Mouse (Mus musculus) neural tube, embryonic 14.5 days (tissue): Measurements from ENCODE around the gene Tmem132b. TPM values are rescaled to one million over a fixed set of nuclear protein-coding genes. Genes with fewer than 3 reads are reported as not detected.

Source experiments
- ATAC-seq: fragments of 200-750 bp; cut with Nextera tagmentation; 2 replicates; pipeline ENCODE4 v1.8.0; 2017; ENCODE audit warnings: low read depth, mild to moderate bottlenecking, moderate TSS enrichment, moderate library complexity
- H3K27ac ChIP-seq: fragments of 300-500 bp; sonication (generic); 2 replicates; pipeline ENCODE4 v1.5.1; 2014; ENCODE audit warnings: low read depth, mild to moderate bottlenecking, control low read depth, low read length, moderate library complexity, mixed read lengths
- H3K27me3 ChIP-seq: fragments of 300-500 bp; sonication (generic); 2 replicates; pipeline ENCODE4 v1.6.1; 2014; ENCODE audit warnings: low read length; ENCODE audit not compliant: control insufficient read depth, insufficient read depth
- H3K36me3 ChIP-seq: fragments of 300-500 bp; sonication (generic); 2 replicates; pipeline ENCODE4 v1.6.1; 2014; ENCODE audit warnings: low read length, mixed read lengths; ENCODE audit not compliant: control insufficient read depth, insufficient read depth
- H3K4me1 ChIP-seq: fragments of 300-500 bp; sonication (generic); 2 replicates; pipeline ENCODE4 v1.6.1; 2014; ENCODE audit warnings: low read length; ENCODE audit not compliant: control insufficient read depth, insufficient read depth
- H3K4me2 ChIP-seq: fragments of 300-500 bp; sonication (generic); 2 replicates; pipeline ENCODE4 v1.6.1; 2014; ENCODE audit warnings: mild to moderate bottlenecking, low read depth, low read length, control low read depth
- H3K4me3 ChIP-seq: fragments of 300-500 bp; sonication (generic); 2 replicates; pipeline ENCODE4 v1.5.1; 2014; ENCODE audit warnings: low read depth, low read length, control low read depth, mixed read lengths
- H3K9ac ChIP-seq: fragments of 300-500 bp; sonication (generic); replicated peaks from 2 replicates; pipeline ENCODE4 v1.6.1; 2014; ENCODE audit warnings: low read depth, mild to moderate bottlenecking, control low read depth, low read length, mixed read lengths
- H3K9me3 ChIP-seq: fragments of 300-500 bp; sonication (generic); 2 replicates; pipeline ENCODE4 v1.6.1; 2016; ENCODE audit warnings: low read length; ENCODE audit not compliant: control insufficient read depth
- WGBS: fragments of 180-500 bp; shearing (Covaris S2); extraction: QIAGEN DNeasy Blood & Tissue Kit; methylation state at CpG from one replicate; pipeline ENCODE4 v1.1.7; 2014; 5-methylcytosine and 5-hydroxymethylcytosine counted together
- polyA plus RNA-seq: library from polyadenylated mRNA; unstranded; fragments of >200 nt; fragmentation: Nextera tagmentation; extraction: Ambion mirVana; gene quantifications from 2 replicates; pipeline ENCODE4 v1.2.1, GENCODE M21; 2014

The Tmem132b gene
- polyA plus RNA-seq, 1 experiment from 2014 or later, result 5.5 TPM

DNA sequence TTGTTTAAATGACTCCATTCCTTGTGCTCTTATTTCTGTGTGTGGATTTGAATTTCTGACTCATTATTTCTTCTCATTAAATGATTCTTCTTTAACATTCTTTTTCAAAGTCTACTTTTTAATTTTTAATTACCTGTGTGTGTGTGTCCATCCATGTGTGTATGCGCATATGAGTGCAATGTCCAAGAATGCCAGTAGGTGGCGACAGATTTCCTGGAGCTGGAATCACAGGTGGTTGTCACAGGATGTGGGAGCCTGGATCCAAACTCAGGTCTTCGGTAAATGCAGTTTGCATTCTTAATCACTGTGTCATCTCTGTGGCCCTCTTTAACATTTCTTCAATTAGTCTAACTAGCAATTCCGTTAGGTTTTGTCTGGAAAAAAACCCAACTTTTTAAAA is 240.7 kb downstream of the Tmem132b start:
- no peak for ATAC-seq
- H3K4me2 ChIP-seq, result no peak overlapping the region
- H3K4me3 ChIP-seq, result no peak overlapping the region
- WGBS, result 95% methylated on average over 4 of the region's 4 CpGs
- H3K9ac ChIP-seq, result no peak overlapping the region
- no peaks in the 10 kb centered on the region for H3K4me1 ChIP-seq
- H3K9me3 ChIP-seq, result no peaks in the 10 kb centered on the region
- no peak overlapping the region for H3K27ac ChIP-seq
- no peaks in the 10 kb centered on the region for H3K27me3 ChIP-seq
- H3K36me3 ChIP-seq, result no peaks in the 10 kb centered on the region

DNA sequence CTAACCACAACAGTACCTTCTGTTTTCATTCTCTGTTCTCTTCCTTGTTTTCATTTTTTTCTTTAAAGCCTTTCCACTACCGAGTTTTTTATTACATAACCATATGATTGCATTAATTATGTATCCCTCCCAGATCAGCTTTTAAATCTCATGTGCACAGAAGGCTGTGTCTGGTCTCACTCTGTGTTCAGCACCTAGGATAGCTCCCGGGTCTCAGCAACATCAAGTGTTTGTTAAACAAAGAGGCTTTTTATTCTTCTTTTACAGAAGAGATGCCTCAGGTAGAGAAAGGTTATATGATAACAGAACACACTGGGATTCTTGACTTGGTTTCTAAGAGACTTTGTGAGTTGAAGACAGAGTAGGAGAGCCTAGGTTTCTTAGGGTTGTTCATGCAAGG is 241.2 kb downstream of the Tmem132b start:
- Histone ChIP-seq H3K4me1 (no peaks in the 10 kb centered on the region), H3K27me3 (no peaks in the 10 kb centered on the region), H3K27ac (no peak overlapping the region), H3K4me3 (no peak overlapping the region), H3K4me2 (no peak overlapping the region), H3K36me3 (no peaks in the 10 kb centered on the region), H3K9me3 (no peaks in the 10 kb centered on the region), H3K9ac (no peak overlapping the region)
- WGBS, result 45% methylated on average over 2 of the region's 2 CpGs
- no peak for ATAC-seq

DNA sequence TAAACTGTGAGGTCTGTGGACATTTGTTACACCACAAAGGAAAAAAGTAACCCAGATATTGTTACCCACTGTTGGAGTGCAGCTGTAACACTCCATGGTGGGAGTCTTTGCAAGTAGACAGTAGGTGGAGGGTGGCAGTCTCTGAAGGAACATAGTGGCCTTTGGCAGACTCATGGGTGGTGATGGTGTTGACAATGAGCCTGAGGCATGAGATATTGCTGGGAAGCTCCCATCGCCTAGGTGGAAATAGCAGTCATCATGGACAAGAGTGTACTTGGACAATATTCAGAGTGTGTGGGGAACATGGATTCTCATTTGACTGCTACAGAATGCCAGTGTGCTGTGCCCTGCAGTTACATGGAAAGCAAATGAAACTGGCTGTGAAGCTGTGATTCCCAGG is 248.8 kb downstream of the Tmem132b start:
- Histone ChIP-seq H3K27me3 (no peaks in the 10 kb centered on the region), H3K9me3 (no peaks in the 10 kb centered on the region), H3K27ac (no peak overlapping the region), H3K9ac (no peak overlapping the region), H3K36me3 (no peaks in the 10 kb centered on the region), H3K4me2 (no peak overlapping the region), H3K4me3 (no peak overlapping the region), H3K4me1 (no peaks in the 10 kb centered on the region)
- ATAC-seq, result no peak
- 100% methylated on average over 1 of the region's 1 CpGs for WGBS

DNA sequence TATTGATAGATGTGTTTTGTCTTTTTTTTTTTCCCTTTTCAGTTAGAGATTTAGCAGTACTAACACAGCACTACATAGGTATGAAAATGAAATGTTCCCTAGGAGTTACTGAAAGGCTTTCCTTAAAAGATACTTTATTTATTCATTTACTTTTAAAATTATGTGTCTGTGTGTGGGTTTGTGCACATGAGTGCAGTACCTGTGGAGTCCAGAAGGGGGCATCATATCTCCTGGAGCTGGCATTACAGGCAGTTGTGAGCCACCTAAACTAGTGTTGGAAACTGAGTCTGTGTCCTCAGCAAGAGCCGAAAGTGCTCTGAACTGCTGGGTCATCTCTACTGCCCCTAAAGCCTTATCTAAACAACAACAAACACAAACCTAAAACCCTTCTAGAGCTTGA is 261.1 kb downstream of the Tmem132b start:
- H3K4me1 ChIP-seq, result no peaks in the 10 kb centered on the region
- H3K36me3 ChIP-seq, result no peaks in the 10 kb centered on the region
- no peak overlapping the region for H3K4me2 ChIP-seq
- no peaks in the 10 kb centered on the region for H3K27me3 ChIP-seq
- H3K27ac ChIP-seq, result no peak overlapping the region
- 93% methylated on average over 1 of the region's 1 CpGs for WGBS
- H3K9ac ChIP-seq, result no peak overlapping the region
- ATAC-seq, result no peak
- H3K9me3 ChIP-seq, result no peaks in the 10 kb centered on the region
- no peak overlapping the region for H3K4me3 ChIP-seq

DNA sequence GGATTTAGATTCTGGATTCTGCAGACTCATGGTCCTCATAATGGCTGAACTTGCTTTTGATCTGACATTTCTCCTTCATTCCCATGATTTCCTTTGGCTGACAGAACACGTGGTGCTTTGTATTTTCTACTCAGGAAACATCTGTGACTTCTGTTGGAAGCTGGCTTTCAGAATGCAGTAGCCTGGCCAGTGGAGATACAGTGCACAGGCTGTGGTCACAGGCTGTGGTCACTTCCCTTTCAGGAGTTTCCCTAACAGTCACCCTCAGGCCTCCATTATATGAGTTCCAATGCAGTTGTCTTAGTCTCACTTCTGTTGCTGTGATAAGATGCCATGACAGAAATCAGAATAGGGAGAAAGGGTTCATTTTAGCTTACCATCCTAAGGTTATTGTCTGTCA is 262.7 kb downstream of the Tmem132b start:
- 64% methylated on average over 1 of the region's 1 CpGs for WGBS
- Histone ChIP-seq H3K9ac (no peak overlapping the region), H3K36me3 (no peaks in the 10 kb centered on the region), H3K4me1 (no peaks in the 10 kb centered on the region), H3K9me3 (no peaks in the 10 kb centered on the region), H3K4me2 (no peak overlapping the region), H3K27me3 (no peaks in the 10 kb centered on the region), H3K27ac (no peak overlapping the region), H3K4me3 (no peak overlapping the region)
- ATAC-seq, result no peak

DNA sequence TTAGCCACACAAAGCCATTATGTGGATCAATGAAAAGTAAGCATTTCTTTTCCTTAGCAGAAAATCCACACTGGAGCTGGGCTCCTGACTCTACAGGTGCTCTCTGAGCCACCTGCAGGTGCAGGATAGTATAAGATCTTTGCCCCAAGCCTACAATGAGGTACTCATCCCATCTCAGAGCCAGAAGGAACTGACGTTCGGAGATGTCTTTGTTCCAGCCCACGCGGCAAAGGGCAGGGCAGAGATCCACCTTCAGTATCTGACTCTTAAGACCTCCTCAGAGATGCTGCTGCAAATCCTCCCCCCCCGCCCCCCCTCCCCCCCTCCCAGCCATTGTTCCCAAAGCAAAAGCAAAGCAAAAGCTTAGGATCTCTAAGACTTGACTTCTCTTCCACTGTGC is 268.0 kb downstream of the Tmem132b start:
- Histone ChIP-seq H3K4me1 (no peaks in the 10 kb centered on the region), H3K9ac (no peak overlapping the region), H3K27ac (no peak overlapping the region), H3K4me2 (no peak overlapping the region), H3K27me3 (no peaks in the 10 kb centered on the region), H3K9me3 (no peaks in the 10 kb centered on the region), H3K4me3 (no peak overlapping the region), H3K36me3 (no peaks in the 10 kb centered on the region)
- no peak for ATAC-seq
- WGBS, result 35% methylated on average over 5 of the region's 5 CpGs

DNA sequence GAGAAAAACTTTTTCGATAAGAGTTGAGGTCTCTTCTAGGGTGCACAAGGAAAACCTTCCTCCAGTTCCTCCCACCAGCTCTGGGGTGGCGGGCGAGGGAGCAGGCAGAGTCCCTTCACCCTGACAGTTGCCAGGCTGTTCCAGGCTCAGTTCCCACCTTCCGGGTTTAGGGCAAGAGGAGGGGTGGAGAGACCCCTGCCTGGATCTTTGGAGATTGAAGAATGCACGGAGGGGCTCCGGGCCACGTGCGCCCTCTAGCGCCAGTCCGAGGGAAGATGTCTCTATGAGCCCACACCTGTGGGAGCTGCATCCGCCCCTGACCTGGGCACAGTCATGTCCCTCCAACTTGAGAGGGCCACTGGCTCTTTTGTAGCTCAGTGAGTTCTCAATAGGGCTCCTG is 268.5 kb downstream of the Tmem132b start:
- Histone ChIP-seq H3K27me3 (no peaks in the 10 kb centered on the region), H3K9ac (no peak overlapping the region), H3K4me3 (no peak overlapping the region), H3K4me1 (no peaks in the 10 kb centered on the region), H3K36me3 (no peaks in the 10 kb centered on the region), H3K27ac (no peak overlapping the region), H3K9me3 (no peaks in the 10 kb centered on the region), H3K4me2 (no peak overlapping the region)
- WGBS, result 12% methylated on average over 11 of the region's 11 CpGs
- no peak for ATAC-seq

DNA sequence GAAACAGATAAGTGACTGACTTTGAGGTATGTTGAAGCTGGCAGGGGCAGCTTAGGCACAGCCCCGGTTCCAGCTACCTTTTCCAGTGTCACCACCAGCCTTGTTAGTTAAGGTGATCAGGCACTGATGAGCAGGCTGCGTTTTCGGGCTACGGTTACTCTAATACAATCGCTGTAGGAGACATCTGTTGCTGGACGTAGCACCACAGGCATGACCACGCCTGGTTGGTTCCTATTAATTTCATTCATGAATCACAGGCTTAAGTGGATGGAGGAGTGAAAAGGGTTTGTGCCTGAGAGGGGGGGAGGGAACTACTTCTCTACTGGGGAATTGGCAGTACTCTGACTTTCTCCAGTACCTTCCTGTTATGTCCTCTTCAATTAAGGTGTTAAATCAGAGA is 271.2 kb downstream of the Tmem132b start:
- no peak for ATAC-seq
- Histone ChIP-seq H3K4me3 (no peak overlapping the region), H3K9ac (no peak overlapping the region), H3K27me3 (no peaks in the 10 kb centered on the region), H3K27ac (no peak overlapping the region), H3K4me2 (no peak overlapping the region), H3K9me3 (no peaks in the 10 kb centered on the region), H3K4me1 (no peaks in the 10 kb centered on the region), H3K36me3 (no peaks in the 10 kb centered on the region)
- WGBS, result 66% methylated on average over 7 of the region's 7 CpGs

DNA sequence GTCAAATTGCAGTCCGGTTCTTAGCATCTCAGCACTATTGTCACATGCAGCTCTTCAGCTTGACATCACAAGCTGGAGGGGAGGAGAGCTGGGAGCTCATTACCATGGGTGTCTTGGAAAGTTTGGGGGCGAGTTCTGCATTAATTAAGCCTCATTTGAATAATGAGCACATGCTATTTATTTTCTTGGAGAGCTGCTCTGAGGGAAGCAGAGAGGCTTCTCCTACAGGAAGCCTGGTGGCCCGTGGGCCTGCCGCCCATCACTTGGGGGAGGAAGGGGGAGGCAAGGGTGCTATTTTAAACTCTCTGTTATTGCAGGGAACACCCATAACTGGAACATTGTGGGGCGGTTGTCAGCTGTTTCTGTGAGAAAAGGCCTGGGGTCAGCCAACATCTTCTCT is 273.8 kb downstream of the Tmem132b start:
- 58% methylated on average over 5 of the region's 5 CpGs for WGBS

DNA sequence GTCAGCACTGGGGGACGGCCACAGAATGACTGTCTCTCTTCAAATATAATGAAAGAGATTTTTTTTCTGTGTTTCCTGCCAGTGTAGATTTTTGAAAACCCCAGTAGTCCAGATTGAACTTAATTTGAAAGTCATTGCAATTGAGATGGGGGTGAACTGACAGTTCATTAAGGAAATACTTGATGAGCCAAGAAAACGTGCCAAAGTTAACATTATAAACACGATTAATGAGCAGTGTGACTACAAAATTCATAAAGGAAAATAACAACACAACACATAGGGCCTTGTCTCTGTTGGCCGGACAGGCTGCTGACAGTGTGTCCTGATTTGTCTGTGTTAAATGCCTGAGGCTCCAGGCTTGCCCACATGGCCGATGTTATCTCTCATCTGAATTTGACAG is 276.3 kb downstream of the Tmem132b start:
- ATAC-seq, result no peak
- no peaks in the 10 kb centered on the region for H3K27me3 ChIP-seq
- H3K9ac ChIP-seq, result no peak overlapping the region
- H3K4me2 ChIP-seq, result no peak overlapping the region
- no peak overlapping the region for H3K4me3 ChIP-seq
- WGBS, result 87% methylated on average over 5 of the region's 5 CpGs
- no peaks in the 10 kb centered on the region for H3K4me1 ChIP-seq
- H3K27ac ChIP-seq, result no peak overlapping the region
- H3K36me3 ChIP-seq, result no peaks in the 10 kb centered on the region
- H3K9me3 ChIP-seq, result no peaks in the 10 kb centered on the region

More for the DNA sequence above, 273.8 kb downstream of the Tmem132b start:
- H3K27ac ChIP-seq, result no peak overlapping the region
- H3K4me1 ChIP-seq, result no peaks in the 10 kb centered on the region
- H3K27me3 ChIP-seq, result no peaks in the 10 kb centered on the region
- no peak overlapping the region for H3K4me3 ChIP-seq
- H3K36me3 ChIP-seq, result no peaks in the 10 kb centered on the region
- no peak overlapping the region for H3K4me2 ChIP-seq
- H3K9me3 ChIP-seq, result no peaks in the 10 kb centered on the region
- H3K9ac ChIP-seq, result no peak overlapping the region
- no peak for ATAC-seq
